Mouse (Mus musculus): Measurements from ENCODE around the gene Klhl42.

Gene Klhl42

DNA sequence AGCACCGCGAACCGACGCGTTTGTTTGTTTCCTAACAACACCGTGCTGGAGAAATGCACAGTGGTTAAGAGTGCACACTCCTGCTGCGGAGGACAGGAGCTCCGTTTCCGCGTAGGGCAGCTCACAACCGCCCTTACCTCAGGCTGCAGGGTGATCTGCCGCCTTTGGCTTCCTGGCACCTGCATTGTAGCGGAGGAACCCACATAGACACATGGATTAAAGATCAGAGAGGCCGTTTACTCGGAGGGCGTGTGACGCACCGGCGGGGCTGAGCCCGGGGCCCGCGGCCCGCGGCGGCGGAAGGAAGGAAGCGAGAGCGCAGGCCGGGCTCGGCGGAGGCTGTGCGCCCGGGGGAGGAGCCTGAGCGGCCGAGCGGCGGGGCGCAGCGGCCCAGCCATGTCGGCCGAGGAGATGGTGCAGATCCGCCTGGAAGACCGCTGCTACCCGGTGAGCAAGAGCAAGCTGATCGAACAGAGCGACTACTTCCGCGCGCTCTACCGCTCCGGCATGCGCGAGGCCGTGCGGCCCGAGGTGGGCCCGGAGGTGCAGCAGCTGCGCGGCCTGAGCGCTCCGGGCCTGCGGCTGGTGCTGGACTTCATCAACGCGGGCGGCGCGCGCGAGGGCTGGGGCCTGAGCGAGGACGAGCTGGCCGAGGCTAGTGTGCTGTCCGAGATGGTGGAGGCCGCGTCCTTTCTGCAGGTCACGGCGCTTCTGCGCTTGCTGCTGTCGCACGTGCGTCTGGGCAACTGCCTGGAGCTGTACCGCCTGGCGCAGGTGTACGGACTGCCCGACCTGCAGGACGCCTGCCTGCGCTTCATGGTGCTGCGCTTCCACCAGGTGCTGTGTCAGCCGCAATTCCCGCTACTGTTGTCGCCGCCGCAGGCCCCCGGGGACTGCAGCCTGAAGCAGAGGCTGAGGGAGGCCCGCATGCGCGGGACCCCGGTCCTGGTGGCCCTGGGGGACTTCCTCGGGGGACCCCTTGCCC is at the start of gene Klhl42:
Klhl42 (plus strand) TSS at position 244 of the 985 bp plus-strand sequence.
- DNase-seq (ENCODE audit: low spot score) = peak; percentile 76

DNA sequence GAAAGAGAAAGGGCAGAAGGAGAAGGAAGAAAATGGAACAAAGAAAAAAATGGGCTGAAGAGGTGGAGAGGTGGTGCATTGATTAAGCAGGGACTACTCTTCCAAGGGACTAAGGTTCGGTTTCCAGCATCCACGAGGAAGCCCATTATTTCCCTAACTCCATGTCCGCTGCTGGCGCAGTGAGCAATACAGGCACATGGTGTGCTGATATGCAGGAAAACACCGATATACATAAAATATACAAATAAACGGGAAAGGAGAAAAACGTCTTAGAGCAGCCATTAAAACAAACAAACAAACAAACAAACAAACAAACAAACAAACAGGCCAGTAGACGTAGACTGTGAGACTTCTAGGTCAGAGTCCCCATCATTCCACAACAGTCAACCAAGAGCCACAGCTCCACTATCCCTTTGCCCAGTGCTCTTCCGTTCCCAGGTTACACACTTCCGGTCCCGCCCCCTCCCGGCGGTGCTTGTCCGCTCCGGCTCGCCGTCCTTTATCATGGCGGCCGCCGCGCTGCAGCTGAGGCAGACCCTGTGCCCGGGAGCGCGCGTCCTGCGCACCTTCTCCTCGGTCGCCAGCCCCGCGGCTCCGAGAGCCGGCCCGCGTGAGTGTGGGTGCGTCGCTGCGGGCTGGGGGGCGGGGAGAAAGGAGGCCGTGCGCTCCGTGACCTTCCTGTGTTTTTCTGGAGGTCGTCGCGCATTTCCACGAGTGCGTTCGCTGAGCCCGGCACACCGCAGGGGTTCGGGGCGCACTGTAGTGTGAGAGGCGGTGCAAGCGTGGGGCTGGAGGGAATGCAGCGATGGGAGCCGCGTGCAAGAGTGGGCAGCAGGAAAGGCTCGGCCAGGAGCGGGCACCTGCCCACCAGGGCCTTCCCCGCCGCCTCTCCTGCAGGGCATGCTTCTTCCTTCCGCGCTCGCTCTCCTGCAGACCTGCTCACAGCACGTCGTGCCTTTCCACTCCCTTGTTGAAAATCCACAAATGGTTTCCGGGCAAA is 48.6 kb upstream of the Klhl42 start, which contains the start of gene Mrps35:
Mrps35 (plus strand) TSS at position 474 of the 1,000 bp plus-strand sequence.
- peak; percentile 91 for DNase-seq (ENCODE audit: low spot score)

DNA sequence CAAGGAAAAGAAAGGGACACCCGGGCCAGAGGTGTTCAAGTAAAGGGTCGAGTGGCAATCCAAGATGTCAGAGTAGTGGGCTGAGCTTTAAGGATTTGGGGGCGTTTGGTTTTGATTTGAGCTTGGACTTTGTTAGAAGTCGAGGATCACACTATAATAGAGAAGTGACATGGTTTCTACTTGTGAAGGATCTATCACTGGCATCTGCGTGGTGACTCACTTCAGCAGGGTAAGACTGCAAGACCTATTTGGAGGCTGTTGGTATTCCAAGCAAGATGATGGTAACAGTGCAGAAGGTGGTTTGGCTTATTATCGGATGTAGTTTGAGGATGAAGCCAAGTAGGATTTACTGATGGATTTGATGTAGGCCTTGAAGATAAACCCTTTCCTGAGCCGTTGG is 47.5 kb upstream of the Klhl42 start:
- DNase-seq (ENCODE audit: low spot score) = no peak

DNA sequence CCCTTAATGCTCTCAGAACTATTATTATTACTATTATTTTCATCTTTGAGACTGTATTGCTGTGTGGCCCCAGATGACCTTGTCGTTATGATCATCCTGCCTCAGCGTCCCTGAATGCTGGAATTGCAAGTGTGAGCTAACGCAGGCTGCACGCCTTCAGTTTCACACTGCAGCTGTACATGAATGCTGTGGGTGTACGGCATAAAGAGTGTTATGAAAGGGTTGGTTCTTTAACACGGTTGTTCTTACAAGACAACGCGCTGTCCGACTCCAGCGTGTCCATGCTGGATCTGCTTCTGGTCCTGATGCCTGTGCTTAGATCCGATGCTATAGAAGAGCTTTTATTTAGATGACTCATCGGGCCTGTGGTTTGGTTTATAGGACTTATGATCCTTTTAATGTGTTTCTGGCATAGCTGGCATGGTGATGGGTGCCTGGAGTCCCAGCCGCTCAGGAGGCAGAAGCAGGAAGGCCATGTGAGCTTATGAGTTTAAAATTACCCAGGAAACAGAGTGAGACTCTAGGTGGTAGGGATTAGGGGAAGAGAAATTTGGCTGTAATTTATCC is 41.9 kb upstream of the Klhl42 start:
- DNase-seq (ENCODE audit: low spot score) = no peak

DNA sequence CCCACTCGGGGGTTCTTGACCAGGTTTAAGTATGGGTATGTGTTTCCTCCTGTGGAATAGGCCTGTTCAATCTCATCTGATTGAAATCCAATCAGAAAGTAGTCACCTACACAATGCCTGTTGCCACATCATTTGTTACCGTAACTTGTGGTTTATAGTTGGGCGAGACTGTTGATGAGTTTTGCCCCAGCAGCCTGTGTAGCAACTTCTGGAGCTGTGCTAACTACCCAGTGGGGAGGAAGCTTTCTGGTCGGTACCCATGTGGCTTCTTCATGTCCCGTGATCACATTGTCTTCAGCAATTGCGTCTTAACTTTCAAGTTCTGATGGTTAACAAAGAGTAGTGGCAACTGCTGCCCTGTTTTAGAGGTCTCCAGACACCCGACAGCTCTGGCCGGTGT is 39.5 kb upstream of the Klhl42 start:
- no peak for DNase-seq (ENCODE audit: low spot score)

DNA sequence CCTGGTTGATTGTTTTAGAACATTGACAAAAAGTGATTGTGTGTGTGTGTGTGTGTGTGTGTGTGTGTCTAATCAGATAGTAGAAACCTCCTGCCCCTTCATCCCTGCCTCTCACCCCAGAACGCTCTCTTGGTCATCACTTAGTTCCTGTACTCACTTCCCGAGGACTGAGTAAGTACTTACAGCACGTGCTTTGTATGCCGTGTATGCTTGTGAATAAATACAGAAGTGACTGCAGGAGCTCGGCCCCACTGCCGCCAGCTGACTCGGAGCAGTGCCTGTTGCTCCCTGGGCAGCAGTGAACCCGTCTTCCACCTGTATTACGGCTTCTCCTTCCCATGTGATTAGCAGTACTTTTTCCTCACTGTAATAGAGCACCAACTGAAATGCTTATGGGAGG is 38.7 kb upstream of the Klhl42 start:
- DNase-seq (ENCODE audit: low spot score) = no peak

DNA sequence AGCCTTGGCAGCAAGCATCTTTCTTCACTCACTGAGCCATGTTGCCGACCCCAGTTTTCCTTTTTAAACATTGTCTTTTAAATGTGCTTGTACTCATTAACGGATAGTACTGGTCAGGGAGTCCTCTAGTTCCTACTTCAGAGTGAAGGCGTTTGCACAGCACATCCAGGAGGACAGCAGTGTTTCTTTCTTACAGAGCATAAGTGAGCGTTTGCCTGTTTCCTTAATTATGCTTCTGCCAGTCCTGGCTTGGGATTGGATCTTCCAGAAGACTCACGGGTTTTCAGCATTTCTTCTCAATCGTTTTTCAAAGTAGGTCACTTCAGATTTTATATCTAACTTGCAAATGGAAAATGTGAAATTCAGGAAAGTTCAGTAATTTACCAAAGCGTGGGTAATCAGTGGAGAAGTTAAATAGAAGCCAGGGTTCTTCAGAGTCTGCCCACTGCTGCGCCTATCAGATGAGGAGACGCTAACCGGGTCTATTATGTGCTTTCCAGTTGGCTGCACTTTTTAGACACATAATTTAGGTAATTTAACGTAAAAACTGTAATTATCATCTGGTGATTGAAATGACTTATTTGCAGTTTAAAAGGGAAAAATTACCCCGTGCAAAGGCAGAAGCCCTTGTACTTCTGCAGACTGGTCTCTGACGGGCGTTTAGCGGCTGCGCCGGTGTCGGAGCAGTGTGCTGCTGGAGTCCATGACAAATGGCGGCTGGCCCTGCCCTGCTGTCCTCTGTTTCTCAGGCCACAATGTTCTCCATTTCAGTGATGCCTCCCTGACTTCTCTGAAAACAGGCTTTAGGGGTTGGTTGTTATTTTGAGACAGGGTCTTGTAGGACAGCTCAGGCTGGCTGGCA is 37.2 kb upstream of the Klhl42 start:
- DNase-seq (ENCODE audit: low spot score) = no peak

DNA sequence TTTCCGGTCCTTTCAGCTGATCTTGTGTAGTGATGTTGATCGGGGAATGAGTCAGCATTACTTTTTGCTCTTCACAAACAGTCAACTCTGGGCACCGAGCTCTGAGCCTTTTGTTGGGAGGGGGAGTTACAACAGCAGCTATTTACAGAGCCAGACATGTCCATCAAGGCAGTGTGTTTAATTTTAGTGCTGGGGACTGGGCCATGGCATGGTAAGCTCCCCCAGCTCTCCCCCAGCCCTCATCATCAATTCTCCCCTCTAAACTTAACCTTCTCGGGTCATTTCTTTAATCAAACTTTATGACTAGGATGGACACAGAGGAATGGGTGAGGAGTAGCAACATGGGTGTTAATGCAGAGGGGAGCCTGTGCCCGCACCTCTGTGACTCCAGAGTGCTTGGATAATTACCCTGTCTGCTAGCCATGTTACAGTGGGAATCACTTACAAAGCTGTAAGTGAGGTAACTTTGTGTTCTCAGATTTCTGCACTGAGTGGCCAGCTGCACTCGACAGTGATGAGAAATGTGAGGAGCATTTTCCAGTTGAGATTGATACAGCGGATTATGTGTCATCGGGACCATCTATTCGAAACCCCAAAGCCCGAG is 35.7 kb upstream of the Klhl42 start:
- no peak for DNase-seq (ENCODE audit: low spot score)

DNA sequence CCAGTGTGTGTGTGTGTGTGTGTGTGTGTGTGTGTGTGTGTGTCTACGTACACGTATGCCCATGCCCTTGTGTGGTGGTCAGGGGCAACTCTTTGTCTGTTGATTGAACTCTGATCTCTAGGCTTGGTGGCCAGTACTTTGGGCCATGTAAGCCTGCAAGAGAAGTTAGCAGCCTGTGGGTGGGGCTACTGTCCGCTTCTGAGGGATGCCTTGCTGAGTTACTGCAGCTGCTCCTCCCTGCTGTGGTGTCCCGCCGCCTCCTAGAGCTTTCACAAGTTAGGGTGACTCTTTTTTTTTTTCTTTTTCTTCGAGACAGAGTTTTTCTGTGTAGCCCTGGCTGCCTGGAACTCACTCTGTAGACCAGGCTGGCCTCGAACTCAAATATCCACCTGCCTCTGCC is 31.9 kb upstream of the Klhl42 start:
- DNase-seq (ENCODE audit: low spot score) = peak; percentile 16

DNA sequence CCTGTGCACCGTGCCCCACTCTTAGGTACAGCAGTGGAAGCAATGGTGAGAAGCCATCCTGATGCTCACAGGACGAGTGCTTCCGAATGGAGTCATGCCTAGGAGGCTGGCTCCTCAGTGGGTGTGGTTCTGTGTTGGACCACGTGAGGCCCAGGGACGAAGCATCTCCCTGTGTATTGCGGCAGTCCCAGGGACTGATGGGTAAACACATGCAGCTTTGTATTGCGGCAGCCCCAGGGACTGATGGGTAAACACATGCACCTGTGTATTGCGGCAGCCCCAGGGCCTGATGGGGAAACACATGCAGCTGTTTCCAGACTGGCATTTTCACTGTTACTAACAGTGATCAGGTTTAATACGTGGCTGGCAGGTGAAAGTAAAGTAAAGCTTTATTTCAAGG is 29.5 kb upstream of the Klhl42 start:
- no peak for DNase-seq (ENCODE audit: low spot score)

DNA sequence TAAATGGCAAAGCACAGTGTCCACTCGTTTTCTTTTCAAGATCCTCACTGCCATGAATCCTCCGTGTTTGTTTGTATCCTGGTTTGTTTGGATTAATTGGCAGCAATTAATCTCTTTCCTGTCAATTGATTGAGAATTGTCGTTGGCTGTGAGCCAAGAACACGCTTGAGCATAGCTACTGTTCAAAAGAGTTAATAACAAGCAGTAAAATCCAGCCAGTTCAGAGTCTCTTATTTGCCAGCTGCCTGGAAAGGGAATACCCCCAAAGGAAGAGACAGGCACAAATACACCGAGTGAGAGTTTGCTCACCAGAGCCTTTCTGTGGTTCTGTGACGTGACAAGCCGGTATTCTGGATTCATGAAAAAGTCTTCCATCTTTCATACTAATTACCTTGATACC is 29.1 kb upstream of the Klhl42 start:
- no peak for DNase-seq (ENCODE audit: low spot score)

DNA sequence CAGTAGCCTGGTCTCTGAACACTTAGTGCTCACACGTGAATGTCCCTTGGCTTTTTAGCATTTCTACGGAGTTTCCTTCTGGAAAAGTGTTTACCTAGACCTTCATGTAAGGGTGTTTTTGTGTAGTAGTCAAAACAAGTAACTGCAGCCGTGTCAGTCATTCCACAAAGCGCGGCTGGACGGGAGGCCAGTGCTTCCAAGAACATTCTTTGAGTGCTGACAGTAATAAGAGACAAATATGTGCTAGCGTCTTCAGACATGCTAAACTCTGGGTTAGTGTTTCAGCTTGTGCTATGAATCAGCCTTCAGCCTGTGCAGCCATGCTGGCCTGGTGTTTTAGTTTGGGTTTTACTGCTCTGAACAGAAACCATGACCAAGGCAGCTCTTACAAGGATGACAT is 28.5 kb upstream of the Klhl42 start:
- DNase-seq (ENCODE audit: low spot score) = no peak

DNA sequence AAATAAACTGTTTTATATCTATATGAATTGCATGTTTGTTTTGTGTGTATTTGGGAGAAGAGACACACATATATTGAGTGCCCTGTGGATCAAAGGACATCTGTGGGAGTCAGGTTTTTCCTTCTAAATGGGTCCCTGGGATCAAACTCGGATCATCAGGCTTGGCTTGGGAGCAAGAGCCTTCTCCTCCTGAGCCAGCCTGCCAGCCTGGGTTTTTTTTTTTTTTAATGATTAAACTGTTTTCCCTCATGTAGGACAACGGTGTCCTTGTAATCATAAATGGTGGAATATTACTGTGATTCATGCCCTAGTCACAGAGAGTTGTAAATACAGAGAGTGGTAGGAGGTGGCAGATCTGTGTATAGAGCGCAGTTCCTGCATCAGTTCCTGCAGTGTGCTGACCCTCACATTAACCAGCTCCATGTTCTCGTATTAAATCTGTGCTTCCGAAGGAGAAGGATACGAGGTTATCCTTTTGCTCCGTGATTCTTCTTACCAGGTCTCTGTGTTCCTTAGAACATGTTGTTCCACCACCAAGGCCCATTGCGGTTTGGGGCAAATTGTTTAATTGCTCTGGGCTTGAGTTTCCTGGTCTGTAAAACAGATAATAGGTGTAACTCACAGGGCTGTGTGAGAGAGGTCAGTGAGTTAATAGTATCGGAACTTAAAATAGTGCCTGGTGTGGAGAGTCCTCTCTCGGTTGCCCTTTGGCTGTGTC is 26.8 kb upstream of the Klhl42 start:
- DNase-seq (ENCODE audit: low spot score) = no peak

DNA sequence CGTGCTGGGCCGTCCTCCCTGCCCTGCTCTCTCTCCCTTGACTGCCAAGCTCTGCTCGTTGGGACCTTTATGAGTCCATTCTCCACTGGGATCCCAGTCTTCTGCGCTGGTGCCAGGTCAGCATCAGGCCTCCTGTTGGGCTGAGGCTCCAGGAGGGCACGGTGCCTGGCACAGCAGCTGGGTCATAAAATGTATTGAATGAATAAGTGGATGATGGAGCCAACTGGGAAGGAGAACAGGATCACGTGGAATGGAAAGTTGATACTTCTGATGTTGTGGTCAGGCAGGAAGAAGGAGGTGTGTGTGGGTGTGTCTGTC is 26.3 kb upstream of the Klhl42 start:
- no peak for DNase-seq (ENCODE audit: low spot score)

DNA sequence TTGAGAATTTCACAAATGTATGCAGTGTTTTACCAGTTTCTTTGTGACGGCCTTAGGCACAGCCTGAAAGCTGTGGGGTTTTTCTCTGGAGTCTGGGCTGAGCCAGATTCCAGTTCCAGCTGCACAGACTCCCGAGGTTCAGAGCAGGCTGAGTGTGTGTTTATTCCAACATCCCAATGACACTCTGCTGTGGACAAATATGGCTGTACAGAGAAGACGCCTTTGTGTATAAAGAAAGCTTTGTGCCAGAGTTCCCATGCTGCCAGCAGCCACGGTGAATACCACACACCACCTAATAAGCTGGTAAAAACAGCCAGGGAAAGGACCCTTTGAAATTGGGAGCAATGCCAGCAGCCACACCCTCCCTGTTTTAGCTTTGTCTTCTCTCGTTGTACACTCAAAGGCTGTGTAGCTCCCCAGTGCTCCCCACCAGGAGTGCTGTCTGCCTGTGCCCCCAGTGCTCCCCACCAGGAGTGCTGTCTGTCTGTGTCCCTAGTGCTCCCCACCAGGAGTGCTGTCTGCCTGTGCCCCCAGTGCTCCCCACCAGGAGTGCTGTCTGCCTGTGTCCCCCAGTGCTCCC is 15.3 kb upstream of the Klhl42 start:
- peak; percentile 11 for DNase-seq (ENCODE audit: low spot score)

DNA sequence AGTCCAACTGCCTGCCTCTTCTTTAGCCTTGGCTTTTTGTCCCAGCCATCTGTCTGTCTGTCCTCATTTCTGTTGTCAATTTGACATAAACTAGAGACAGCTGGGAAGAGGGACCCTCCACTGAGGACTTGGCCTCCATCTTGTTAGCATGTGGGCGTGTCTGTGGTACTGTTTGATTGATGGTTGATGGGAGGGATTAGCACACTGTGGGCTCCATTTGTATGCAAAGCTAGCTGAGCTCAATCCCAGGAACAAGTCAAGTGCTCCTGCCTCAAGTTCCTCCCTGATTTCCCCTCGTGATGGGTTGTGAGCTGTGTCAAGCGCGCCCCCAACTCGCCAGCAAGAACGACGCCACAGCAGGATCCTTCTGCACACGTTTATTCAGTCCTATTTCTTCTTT is 14.3 kb upstream of the Klhl42 start:
- no peak for DNase-seq (ENCODE audit: low spot score)

DNA sequence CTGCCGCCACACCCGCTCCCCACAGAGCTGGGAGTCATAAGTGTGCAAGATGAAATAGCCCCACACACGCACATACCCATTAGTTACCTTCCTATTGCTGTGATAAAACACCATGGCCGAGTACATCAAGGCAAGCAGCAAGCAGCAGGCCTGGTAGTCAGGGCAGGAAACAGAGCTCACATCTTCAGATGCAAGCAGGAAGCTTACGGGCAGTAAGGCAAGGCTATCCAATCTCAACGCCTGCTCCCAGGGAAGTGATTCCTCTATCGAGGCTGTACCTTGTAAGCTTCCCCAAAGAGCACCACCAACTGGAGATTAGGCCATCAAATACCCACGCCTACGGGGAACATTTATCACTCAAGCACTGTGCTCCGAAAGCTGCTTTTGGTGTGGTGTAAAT is 11.3 kb upstream of the Klhl42 start:
- DNase-seq (ENCODE audit: low spot score) = no peak

DNA sequence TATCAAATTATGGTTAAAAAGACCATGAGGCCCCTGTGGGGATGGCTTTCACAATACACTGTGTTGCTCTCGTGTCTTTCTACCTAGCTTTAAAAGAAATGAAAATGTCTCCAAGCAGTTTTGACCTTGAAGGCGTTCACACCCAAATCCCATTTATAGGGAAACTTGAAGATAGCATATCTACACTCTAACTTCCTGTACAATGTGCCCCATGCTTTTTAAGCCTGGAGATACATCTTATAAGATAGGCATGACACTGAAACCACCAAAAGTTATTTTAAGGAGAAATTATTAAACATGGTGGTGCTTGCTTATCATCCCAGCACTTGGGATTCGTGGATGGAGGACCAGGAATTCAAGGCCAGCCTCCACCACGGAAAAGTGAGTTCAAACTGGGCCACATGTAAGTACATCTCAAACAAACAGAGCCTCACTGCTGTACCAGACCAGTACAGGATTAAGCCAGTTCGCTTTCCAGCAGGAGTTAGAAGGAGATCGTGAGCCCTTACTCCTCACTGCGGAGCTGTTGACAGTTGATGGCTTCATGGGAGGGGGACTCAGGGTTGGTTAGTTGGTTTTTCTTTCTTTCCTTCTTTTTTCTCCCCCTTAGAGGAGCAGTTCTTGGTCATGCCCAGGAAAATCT is 5.7 kb upstream of the Klhl42 start:
- DNase-seq (ENCODE audit: low spot score) = no peak

DNA sequence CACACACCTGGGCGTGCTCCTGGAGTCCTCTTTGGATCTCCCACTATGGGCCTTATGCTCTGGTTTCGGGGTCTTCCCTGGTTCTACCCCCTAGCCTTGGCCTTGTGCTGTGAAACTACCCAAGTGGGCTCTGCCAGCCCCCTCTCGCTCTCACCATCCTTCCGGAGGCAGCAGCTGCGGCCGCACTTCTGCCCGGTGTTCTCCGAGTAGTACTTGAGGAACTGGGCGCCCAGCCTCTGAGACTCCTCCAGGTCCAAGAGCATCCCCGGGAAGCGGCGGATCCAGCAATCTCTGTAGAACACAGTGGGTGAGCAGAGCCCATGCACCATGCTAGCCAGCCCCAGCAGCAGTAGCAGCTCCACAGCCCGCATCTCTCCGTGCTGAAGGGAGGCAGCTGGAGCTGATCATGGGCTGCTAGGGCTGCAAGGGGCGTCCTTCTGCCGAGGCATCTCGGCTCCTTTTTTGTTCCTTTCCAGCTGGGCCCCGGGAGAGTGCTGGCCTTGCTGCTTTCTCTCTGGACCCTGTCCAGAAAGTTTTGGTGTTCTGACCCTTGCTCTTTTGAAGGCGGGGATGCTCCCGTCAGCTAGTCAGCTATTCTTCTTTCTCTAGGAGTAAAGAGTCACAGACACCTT is 4.5 kb upstream of the Klhl42 start, which contains the start of gene Mansc4:
Mansc4 (minus strand) TSS at position 439 of the 632 bp plus-strand sequence.
- peak; percentile 39 for DNase-seq (ENCODE audit: low spot score)

All from urinary bladder, postnatal 14 days (tissue).